Mouse (Mus musculus): ENCODE data around the gene Mycbpap. TPM values are rescaled to one million over a fixed set of nuclear protein-coding genes. Genes with fewer than 3 reads are reported as not detected.

Mycbpap gene
- polyA plus RNA-seq, 1 experiment, result not detected

- H3K4me1 ChIP-seq (ENCODE audit: control insufficient read depth, insufficient read depth, insufficient read length, low read length), result peaks cover 6% of the 10 kb centered on the region
- no peak overlapping the region for H3K27ac ChIP-seq (replicated peaks; ENCODE audit: low read depth, low read length)
- H3K4me3 ChIP-seq (ENCODE audit: insufficient read depth, low read depth, low read length), result no peak overlapping the region
These were observed 23.2 kb downstream of the Mycbpap start for GRCm38 (mm10) chr11:94498093-94498996.

GRCm38 (mm10) chr11:94495415-94495814, 26.1 kb downstream of the Mycbpap start:
- no peak overlapping the region for H3K4me3 ChIP-seq (ENCODE audit: insufficient read depth, low read depth, low read length)
- H3K27ac ChIP-seq (replicated peaks; ENCODE audit: low read depth, low read length), result no peak overlapping the region
- H3K4me1 ChIP-seq (ENCODE audit: control insufficient read depth, insufficient read depth, insufficient read length, low read length), result peaks cover 4% of the 10 kb centered on the region

- H3K27ac ChIP-seq (replicated peaks; ENCODE audit: low read depth, low read length), result no peak overlapping the region
- H3K4me3 ChIP-seq (ENCODE audit: insufficient read depth, low read depth, low read length), result no peak overlapping the region
- H3K4me1 ChIP-seq (ENCODE audit: control insufficient read depth, insufficient read depth, insufficient read length, low read length), result no peaks in the 10 kb centered on the region
These were observed 29.8 kb downstream of the Mycbpap start for GRCm38 (mm10) chr11:94491749-94492099.

- H3K27ac ChIP-seq (replicated peaks; ENCODE audit: low read depth, low read length), result no peak overlapping the region
- no peaks in the 10 kb centered on the region for H3K4me1 ChIP-seq (ENCODE audit: control insufficient read depth, insufficient read depth, insufficient read length, low read length)
- H3K4me3 ChIP-seq (ENCODE audit: insufficient read depth, low read depth, low read length), result peak overlapping the region; percentile 54
These were observed 30.4 kb downstream of the Mycbpap start for GRCm38 (mm10) chr11:94491035-94491748.

GRCm38 (mm10) chr11:94489745-94490144, 31.8 kb downstream of the Mycbpap start:
- Histone ChIP-seq H3K27ac (replicated peaks; ENCODE audit: low read depth, low read length) (no peak overlapping the region), H3K4me1 (ENCODE audit: control insufficient read depth, insufficient read depth, insufficient read length, low read length) (no peaks in the 10 kb centered on the region), H3K4me3 (ENCODE audit: insufficient read depth, low read depth, low read length) (no peak overlapping the region)

GRCm38 (mm10) chr11:94488767-94489533, 32.6 kb downstream of the Mycbpap start:
- H3K4me1 ChIP-seq (ENCODE audit: control insufficient read depth, insufficient read depth, insufficient read length, low read length), result no peaks in the 10 kb centered on the region
- no peak overlapping the region for H3K27ac ChIP-seq (replicated peaks; ENCODE audit: low read depth, low read length)
- no peak overlapping the region for H3K4me3 ChIP-seq (ENCODE audit: insufficient read depth, low read depth, low read length)

GRCm38 (mm10) chr11:94486001-94486400, 35.5 kb downstream of the Mycbpap start, which contains the start of gene Spata20:
Gene Spata20 (minus strand): TSS chr11:94486179.
- Histone ChIP-seq H3K27ac (replicated peaks; ENCODE audit: low read depth, low read length) (no peak within 1 kb of the TSS), H3K4me3 (ENCODE audit: insufficient read depth, low read depth, low read length) (no peak within 1 kb of the TSS), H3K4me1 (ENCODE audit: control insufficient read depth, insufficient read depth, insufficient read length, low read length) (no peaks in the 10 kb centered on the region)

GRCm38 (mm10) chr11:94485223-94485622, 36.3 kb downstream of the Mycbpap start:
- no peak overlapping the region for H3K27ac ChIP-seq (replicated peaks; ENCODE audit: low read depth, low read length)
- H3K4me1 ChIP-seq (ENCODE audit: control insufficient read depth, insufficient read depth, insufficient read length, low read length), result no peaks in the 10 kb centered on the region
- H3K4me3 ChIP-seq (ENCODE audit: insufficient read depth, low read depth, low read length), result no peak overlapping the region

- Histone ChIP-seq H3K27ac (replicated peaks; ENCODE audit: low read depth, low read length) (no peak overlapping the region), H3K4me1 (ENCODE audit: control insufficient read depth, insufficient read depth, insufficient read length, low read length) (no peaks in the 10 kb centered on the region), H3K4me3 (ENCODE audit: insufficient read depth, low read depth, low read length) (no peak overlapping the region)
These were observed 36.9 kb downstream of the Mycbpap start for GRCm38 (mm10) chr11:94484636-94485035.

- Histone ChIP-seq H3K27ac (replicated peaks; ENCODE audit: low read depth, low read length) (no peak overlapping the region), H3K4me1 (ENCODE audit: control insufficient read depth, insufficient read depth, insufficient read length, low read length) (no peaks in the 10 kb centered on the region), H3K4me3 (ENCODE audit: insufficient read depth, low read depth, low read length) (no peak overlapping the region)
These were observed 37.6 kb downstream of the Mycbpap start for GRCm38 (mm10) chr11:94483921-94484320.

GRCm38 (mm10) chr11:94483436-94483835, 38.1 kb downstream of the Mycbpap start:
- Histone ChIP-seq H3K4me1 (ENCODE audit: control insufficient read depth, insufficient read depth, insufficient read length, low read length) (no peaks in the 10 kb centered on the region), H3K4me3 (ENCODE audit: insufficient read depth, low read depth, low read length) (no peak overlapping the region), H3K27ac (replicated peaks; ENCODE audit: low read depth, low read length) (no peak overlapping the region)

GRCm38 (mm10) chr11:94482738-94483137, 38.8 kb downstream of the Mycbpap start:
- H3K4me1 ChIP-seq (ENCODE audit: control insufficient read depth, insufficient read depth, insufficient read length, low read length), result no peaks in the 10 kb centered on the region
- H3K27ac ChIP-seq (replicated peaks; ENCODE audit: low read depth, low read length), result no peak overlapping the region
- H3K4me3 ChIP-seq (ENCODE audit: insufficient read depth, low read depth, low read length), result no peak overlapping the region

GRCm38 (mm10) chr11:94481963-94482362, 39.6 kb downstream of the Mycbpap start:
- Histone ChIP-seq H3K4me3 (ENCODE audit: insufficient read depth, low read depth, low read length) (no peak overlapping the region), H3K27ac (replicated peaks; ENCODE audit: low read depth, low read length) (no peak overlapping the region), H3K4me1 (ENCODE audit: control insufficient read depth, insufficient read depth, insufficient read length, low read length) (no peaks in the 10 kb centered on the region)

GRCm38 (mm10) chr11:94480382-94480781, 41.2 kb downstream of the Mycbpap start:
- Histone ChIP-seq H3K27ac (replicated peaks; ENCODE audit: low read depth, low read length) (no peak overlapping the region), H3K4me3 (ENCODE audit: insufficient read depth, low read depth, low read length) (no peak overlapping the region), H3K4me1 (ENCODE audit: control insufficient read depth, insufficient read depth, insufficient read length, low read length) (no peaks in the 10 kb centered on the region)

GRCm38 (mm10) chr11:94477651-94478050, 43.9 kb downstream of the Mycbpap start:
- Histone ChIP-seq H3K4me1 (ENCODE audit: control insufficient read depth, insufficient read depth, insufficient read length, low read length) (no peaks in the 10 kb centered on the region; the same call in 1 of the 2 replicates), H3K27ac (replicated peaks; ENCODE audit: low read depth, low read length) (no peak overlapping the region), H3K4me3 (ENCODE audit: insufficient read depth, low read depth, low read length) (no peak overlapping the region)
